Mouse (Mus musculus) thymus, postnatal 4 days (tissue): ENCODE data around the gene Calhm5.

Experiments
- DNase-seq: peaks from one replicate; pipeline ENCODE4 v3.0.0; 2021

Gene Calhm5

GRCm38 (mm10) chr10:34096418-34096883 lies at the start of gene Calhm5:
Gene Calhm5 (minus strand): TSS chr10:34096519.
- peak; percentile 10 for DNase-seq

DNA sequence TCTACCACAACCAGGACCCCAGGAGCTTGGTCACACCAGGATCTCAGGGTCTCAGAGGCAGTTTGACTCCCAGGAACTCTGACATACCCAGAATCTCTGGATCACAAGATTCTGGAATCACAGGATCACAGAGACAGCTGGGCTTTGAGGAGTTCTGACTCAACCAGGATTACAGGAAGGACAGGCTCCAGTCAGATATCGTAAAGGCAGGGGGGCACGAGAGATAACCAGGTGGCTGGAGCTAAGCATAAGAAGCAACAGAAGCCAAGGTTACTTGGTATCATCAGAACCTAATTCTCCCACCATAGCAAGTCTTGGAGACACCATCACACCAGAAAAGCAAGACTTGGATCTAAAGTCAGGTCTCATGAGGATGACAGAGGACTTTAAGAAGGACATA lies 45.4 kb upstream of the Calhm5 start:
- no peak for DNase-seq

DNA sequence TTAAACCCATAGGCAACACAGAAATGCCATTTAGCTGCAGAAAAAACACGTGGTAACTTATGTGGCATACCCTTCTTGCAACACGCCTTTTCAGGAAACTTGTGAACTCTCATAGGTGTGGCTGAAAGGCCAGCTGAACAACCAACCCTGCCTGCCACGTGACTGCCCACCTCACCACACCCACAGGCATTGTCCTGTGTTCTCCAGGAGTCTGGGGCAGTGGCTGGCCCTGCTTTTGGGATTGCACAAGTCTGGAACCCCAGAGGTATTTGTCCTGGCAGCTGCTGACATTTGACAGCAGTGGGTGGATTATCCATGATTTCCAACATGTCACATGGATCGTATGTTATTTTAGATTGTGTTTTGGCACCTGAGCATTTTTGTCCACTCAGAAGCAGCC lies 43.4 kb upstream of the Calhm5 start:
- DNase-seq: no peak

DNA sequence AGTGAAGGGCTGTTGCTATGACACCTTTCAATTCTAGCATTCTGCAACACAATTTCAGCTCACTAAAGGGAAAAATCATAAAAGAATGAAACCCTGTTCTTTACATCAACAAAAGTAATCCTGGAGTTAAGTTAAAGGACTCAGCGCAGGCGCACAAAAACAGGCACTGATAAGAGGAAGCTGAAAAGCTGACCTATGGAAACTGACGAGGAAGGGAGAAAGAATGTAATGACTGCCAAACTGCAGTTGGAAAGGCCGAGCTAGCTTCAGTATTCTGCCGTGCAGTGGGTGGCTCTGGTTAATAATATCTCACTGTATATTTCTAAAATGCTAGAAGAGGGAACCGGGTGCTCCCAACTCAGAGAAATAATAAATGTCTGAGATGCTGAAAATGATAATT lies 41.7 kb upstream of the Calhm5 start:
- no peak for DNase-seq

DNA sequence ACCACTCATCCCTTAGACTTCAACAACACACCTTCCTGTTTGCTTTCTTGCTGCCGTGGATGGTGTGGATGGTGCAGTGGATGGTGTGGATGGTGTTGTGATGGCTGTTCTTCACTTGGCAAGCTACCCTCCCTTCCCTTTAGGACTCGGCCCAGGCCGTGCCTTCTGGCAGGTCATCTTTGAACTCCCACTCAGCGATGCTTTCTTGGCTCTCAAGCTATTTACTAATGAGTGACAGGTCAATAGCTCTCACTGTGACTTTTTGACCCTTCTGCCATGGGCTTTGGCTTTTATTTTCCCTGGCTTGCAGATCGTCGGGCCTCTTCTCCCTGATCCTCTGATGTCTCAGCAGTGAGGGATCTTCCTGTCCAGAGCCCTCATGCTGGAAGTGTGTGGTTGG lies 40.1 kb upstream of the Calhm5 start:
- no peak for DNase-seq

- DNase-seq: no peak
Observed at GRCm38 (mm10) chr10:34131356-34131755, 35.0 kb upstream of the Calhm5 start.

DNA sequence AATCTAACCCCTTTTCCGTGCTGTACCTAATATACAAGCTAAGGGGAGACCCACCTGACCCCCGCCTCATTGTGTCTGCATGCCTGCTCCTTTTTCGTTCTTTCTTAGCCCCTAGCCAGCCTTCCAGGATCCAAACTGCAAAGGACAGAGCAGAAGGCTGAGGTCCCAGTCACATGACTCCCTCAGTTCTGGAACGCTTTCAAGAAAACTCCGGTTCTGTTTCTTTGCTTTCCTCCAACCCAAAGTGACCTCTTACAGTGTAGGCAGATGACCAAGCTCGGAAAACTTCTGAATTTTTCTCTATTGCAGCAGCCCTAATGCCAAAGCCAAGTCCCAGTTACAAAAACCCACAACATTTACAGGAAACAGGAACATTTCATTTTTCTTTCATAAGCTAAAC lies 32.1 kb upstream of the Calhm5 start:
- DNase-seq: no peak

DNA sequence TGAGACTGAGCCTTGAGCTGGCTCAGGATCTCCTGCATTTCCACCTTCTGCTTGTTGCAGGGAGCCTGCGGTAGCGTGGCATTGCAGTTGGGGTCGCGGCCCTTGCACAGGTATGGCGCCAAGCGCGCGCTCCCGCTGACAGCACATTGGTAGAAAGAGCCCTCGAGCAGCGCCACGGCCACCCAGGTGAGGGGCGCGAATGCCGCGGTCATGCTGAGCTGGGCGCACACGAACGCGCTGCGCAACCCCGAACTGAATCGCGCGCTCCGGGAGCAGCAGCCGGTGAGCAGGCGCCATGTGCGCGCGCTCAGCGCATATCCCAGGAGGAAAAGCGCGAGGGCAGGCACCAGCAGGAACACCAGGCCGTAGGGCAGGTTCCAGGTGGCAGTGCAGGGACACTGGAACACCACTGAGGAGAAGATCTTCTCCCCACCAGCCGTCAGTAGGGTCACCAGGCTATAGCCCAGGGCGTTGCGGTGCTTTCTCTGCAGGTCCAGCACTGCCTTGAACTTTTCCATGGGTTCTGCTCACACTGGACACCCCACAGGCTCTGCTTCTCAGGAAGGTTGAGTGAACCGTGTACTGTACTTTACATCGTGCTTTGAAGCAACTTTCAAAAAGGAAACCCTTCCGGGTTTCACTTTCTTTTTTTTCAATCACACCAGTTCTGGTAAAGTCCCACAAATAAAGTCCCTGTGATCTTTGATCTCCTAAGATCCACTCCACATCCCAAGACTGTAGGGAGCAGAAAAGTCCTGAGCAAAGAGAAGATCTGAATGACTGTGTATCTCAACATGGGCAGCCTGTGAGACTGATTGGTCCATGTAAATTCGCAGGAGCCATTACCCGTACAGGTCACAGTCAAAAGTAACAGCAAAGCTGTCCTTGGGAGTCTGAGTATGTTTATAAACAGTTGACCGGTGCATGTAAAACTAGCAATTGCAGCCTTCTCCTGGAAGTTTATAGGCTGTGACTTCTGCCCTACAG lies 31.4 kb upstream of the Calhm5 start, which contains the start of gene Calhm6:
Gene Calhm6, minus strand, starts transcription at position 593 of the 987 bp plus-strand sequence.
- DNase-seq: peak; percentile 75

- DNase-seq: no peak
Observed at GRCm38 (mm10) chr10:34118421-34118820, 22.1 kb upstream of the Calhm5 start.

GRCm38 (mm10) chr10:34117770-34118169 lies 21.5 kb upstream of the Calhm5 start:
- no peak for DNase-seq

DNA sequence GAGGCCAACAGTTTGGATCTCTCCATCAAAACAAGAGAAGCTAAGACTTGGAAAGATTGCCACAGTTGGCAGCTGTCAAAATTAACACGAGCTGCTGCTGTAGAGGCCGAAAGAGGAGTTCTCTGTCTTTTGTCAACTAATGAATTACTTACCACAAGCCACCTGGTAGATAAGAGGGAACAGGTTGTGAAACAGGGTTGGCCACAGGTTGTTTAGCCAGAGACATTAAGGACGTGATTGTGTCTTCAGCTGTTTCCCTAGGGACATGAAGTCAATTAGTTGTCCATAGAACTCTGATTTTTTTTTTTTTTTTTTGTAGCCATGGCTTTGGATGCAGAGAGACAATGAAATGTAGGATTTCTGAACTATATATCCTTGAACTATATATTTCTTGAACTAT lies 20.8 kb upstream of the Calhm5 start:
- no peak for DNase-seq

DNA sequence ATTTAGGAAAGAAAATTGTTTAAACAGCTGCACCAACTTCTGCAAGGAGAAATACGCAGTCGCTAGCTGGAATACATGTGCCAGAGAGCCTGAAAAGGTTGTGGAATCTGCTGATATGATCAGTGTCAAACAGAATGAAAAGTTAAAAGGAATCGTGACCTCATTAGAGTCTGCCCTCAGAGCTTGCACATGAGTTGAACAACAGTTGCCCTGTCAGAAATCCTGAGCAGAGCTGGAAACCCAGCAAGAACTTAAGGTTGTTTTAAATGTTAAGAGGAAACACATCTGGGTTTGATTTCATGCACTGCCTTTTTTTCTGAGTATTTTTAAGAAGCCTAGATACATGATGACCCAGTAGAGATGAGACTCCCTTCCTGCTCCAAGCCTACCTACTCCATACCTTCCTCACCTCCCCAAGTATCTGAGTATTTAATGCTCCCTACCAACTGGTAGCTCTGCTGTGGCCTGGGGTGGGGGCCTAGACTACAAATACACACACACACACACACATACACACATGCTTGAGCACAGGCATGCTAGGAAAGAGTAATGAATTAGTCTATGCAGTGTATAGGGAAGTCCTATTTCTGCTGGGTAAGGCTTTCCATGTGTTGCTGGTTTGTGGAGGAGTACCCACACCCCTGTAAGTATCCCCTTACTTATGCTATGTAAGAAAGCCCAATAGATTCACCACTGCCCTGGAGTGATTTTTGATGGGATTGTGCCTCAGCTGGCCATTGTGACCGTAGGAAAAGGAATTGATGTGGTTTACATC lies 15.8 kb upstream of the Calhm5 start:
- no peak for DNase-seq

GRCm38 (mm10) chr10:34110863-34111465 lies 14.6 kb upstream of the Calhm5 start:
- DNase-seq: peak; percentile 44

- no peak for DNase-seq
Observed at GRCm38 (mm10) chr10:34095964-34096363, 355 bp downstream of the Calhm5 start.

DNA sequence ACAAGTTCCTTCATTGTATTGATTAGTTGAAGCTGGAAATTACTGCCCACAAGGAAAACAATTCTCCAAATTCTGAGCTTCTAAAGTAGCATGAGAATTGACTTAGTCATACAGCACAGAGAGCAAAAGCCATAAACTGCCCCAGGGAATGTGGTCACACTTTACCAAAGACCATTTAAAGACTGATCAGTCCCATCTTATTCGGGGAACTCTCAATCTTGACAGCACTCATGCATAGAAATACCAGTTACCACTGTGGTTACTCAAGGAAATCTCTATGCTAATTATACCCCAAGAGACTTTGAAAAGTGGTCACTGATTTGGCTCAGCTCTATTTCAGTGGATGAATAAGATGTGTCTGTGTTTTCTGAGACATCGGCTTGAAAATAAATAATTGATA lies 1.2 kb downstream of the Calhm5 start:
- DNase-seq: no peak

DNA sequence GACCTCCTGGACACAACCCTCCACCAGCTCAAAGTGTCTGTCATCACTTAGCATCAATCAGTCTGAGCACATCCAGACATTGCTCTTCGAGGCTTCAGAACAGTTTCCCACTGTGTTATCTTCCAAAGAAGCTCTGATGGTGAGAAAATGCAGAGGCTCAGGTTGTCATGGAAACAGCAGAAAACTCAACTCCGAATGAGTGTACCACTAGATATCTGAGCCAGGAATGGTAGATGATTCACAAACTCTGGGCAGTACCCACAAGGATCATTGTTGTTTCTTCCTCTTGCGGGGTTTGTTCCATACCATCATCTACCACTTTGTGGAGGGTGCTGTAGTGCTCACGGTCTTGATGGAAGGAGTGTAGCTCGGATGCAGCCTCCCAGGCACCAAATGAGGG lies 4.4 kb downstream of the Calhm5 start:
- no peak for DNase-seq

- no peak for DNase-seq
Observed at GRCm38 (mm10) chr10:34090481-34090880, 5.8 kb downstream of the Calhm5 start.

DNA sequence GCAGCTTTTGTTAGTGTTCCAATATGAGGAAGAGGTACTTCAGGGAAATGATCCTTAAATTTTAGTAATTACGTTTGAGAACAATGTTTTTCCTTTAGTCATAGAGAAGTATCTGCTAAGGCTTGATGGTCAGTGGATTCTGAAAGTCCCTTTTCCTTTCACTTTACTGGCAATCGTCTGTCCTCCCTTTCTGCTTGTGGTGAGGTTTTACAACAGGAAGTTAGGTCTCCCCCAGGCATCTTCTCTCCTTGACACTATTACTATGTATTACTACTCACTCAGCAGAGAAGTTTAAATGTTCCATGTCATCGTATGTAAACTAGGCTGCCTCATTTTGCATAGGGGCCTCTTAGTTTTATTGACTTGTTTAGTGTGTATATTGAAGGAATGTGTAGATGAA lies 6.8 kb downstream of the Calhm5 start:
- no peak for DNase-seq

DNA sequence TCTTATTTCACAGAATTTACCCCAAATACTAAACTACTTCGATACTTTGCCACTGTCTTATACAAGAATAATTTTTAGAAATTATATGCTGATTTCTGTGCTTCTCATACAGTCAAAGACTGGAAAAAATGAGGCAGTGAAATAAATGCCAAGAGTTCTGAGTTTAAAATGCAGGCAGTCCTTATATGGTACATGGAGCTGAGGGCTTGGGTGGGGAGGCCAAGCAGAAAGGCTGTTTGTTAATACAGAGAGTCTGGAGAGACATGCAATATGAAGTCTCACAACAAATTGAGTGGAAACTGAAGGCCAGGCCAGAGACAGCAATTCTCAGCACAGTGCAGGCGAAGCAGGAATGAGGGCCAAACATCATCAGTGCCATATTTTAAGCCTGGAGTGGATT lies 7.8 kb downstream of the Calhm5 start:
- DNase-seq: no peak

DNA sequence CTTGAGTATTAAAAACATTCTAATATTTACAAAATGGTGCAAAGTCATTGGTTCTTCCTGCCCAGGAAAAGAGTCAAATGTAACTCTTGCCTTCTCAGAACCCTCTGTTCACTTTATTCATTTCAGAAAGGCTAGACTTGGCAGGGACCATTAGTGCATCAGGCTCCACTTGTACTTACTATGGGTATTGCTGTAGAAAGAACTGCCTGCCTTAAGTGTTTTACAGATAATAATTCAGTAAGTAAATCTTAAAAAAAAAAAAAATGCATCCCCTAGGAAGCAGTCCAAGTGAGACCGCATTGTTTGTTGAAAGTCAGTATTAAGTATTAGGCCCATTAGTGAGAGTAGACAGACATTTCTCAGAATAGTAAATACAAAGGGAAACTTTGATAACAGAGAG lies 9.8 kb downstream of the Calhm5 start:
- no peak for DNase-seq

GRCm38 (mm10) chr10:34074522-34075200 lies 21.7 kb downstream of the Calhm5 start:
- DNase-seq: no peak

GRCm38 (mm10) chr10:34071650-34072049 lies 24.7 kb downstream of the Calhm5 start:
- DNase-seq: no peak
